Comparison of ENCODE assay signal across 12 mouse cellular contexts in genomic region chr12:55797103-55797502, GRCm38 (mm10).
"Had no signal": no experiment of that assay in that cellular context is flagged by ENCODE, and none has a peak within 500 bp of the region (broad histone marks: within the 10 kb centered on the region; RNA-seq: fewer than 3 reads in every experiment).

No protein-coding gene starts in this region.

- H3K27ac ChIP-seq: limb, embryonic 13.5 days; liver, embryonic 14.5 days; midbrain, embryonic 12.5 days; neural tube, embryonic 13.5 days had no signal

- DNase-seq: left cerebral cortex, postnatal 4 days; lung, postnatal 10 days; retina, postnatal 1 day; right cerebral cortex, postnatal 4 days; spleen, adult 18-20 months; thymus, adult 18-20 months; thymus, postnatal 14 days had no signal

- H3K4me3 ChIP-seq: limb, embryonic 13.5 days; midbrain, embryonic 12.5 days; neural tube, embryonic 13.5 days had no signal

- H3K9ac ChIP-seq: limb, embryonic 13.5 days; liver, embryonic 14.5 days; midbrain, embryonic 12.5 days; neural tube, embryonic 13.5 days had no signal

- ATAC-seq: midbrain, embryonic 16.5 days had no signal

- H3K4me1 ChIP-seq: limb, embryonic 13.5 days; midbrain, embryonic 12.5 days; neural tube, embryonic 13.5 days had no signal

- H3K27me3 ChIP-seq: limb, embryonic 13.5 days; midbrain, embryonic 12.5 days; neural tube, embryonic 13.5 days had no signal

- H3K36me3 ChIP-seq: midbrain, embryonic 12.5 days; neural tube, embryonic 13.5 days had no signal

- H3K4me2 ChIP-seq: limb, embryonic 13.5 days; midbrain, embryonic 12.5 days; neural tube, embryonic 13.5 days had no signal

- H3K9me3 ChIP-seq: limb, embryonic 13.5 days; midbrain, embryonic 12.5 days; neural tube, embryonic 13.5 days had no signal
